Mouse (Mus musculus): ENCODE results near the gene N4bp2l1.

Gene N4bp2l1

DNA sequence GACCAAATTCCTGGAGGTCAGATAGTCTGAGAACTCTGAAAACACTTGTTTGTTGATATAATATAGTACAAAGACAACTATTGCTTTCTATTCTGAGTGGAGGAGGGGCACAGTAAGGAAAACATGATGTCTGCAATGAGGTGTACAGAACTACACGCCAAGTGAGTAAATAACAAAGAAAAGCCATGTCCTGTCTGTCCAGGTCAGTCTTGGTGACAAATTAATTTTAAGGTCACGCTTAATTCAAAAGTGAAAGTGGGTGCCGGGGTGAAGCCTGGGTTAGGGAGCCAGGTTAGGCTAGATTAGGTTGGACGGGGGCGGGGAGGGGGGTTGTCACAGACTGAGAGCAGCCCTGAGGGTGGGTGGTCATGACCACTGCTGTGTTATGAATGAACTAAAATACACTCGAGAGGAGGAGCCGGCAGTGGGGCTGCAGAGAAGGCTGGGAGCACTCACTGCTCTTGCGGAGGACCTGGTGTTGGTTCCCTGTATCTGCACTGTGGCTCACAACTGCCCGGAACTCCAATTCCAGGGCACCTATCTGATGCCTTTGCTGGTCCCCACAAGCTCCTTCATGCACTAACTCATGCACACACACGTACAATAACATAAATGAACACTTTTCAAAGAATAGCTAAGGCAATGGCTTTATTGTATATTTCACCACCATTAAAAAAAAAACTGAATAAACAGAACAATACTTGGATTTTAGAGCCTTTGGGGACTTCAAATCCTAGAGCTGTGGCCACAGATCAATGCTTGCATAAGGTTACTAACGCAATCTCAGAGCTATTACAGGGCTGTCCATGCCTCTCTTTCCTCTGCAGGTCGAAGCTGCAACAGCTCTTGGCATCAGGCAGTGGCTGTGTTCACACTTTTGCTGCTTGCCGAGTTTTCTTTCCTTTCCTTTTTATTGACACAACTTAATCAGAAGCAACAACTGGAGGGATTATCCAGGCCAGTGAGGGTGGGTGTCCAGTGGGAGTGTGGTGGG lies 2.6 kb upstream of the N4bp2l1 start:
- in situ Hi-C loops (cut with MboI): no loop called here

DNA sequence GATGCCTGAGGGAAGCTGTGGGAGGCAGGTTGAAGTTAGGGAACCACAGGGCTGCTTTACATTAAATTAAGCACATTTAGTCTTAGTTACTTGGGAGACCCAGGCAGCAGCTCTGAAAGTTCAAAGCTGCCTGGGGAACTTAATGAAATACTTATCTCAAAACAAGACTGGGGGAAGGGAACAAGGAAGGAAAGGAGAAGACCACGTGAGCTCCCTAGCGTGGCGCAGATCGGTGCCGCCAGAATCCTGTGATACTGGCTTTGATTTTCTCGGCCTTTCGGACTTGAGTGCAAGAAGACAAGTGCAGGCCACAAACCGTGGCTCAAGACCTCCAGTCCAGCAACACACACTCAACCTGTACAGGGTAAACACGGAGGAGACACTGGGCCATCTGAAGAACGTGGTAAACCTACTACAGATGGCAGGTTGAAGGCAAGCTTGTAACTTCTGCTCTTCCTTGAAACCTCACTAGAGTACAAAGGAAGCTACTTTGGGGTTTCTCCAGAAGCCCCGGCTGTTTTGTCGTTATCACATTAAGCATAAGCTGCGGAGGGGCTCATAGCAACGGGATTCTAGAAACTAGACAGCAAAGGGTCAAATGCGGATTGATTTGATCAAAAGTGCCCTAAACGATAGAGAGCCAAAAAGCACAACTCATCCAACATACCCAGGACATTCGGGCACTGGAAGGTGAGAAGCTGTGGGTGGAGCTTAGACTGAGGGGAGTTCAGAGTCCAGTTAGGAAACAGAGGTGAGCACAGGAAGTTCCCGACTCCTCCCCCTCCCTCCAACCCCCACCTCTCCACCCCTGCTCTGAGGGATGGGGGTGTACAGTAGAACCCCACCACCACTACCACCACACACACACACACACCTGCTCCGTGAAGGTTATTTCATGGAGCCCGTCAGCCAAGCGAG lies 1.5 kb upstream of the N4bp2l1 start:
- in situ Hi-C loops (cut with MboI): no loop called here

DNA sequence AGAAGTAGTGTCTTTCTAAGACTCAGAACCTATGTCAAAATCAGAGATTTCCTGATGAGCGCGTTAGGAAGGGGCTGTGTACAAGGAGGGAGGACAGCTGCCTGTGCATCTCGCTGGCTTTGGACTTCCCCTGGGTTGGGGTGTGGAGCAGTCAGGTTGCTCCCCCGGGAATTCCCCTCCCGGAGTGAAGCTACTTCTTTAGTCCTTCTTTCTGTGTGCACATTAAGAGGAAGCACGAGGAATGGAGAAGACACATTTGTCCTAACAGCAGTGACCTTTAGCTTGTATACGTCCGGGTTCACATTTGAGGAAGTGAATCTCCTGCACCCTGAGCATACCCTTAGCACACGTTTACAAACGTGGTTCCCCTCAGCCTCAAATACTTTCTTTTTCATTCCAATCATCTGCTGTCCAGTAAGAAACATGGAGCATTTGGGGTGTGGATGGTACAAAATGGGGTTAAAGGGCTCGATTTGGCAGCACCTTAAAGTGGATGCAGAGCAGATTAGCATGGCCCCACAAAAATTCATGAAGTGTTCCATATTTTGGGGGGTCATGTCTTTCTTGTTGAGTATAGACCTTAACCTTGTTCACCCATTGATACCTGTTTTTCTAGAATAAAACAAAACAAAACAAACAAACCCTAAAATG lies 1.5 kb downstream of the N4bp2l1 start:
- in situ Hi-C loops (cut with MboI): no loop called here

DNA sequence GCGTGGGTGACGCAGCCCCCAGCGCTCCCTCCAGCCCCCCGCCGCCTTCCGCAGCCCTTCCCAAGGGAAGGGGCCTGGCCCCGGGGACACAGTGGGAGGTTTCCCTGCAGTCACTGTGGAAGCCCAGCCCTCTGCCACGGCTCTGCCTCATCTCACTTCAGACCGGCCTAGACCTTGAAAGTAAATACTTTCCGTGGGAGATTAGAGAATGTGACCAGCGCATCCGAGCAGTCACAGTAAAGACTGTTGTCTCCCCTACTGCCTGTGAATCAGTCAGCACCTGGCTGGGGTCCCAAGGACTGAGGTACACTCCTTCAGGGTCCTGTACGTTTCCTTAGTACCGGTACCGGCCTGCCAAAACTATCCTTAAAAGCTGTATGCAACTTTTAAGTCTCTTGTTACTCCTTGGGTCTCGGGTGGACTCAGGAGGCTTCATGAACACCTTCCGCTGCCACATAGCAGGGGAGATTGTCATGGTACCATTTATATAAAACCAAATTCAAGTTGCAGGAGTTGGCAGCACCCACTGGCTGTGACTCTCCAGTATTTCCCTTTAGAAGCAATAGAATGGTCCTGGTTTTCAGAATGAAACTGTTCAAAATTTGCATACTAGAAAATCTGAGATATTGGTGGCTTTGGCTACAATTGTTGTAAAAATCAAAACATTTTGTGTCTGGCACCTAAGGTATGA lies 2.2 kb downstream of the N4bp2l1 start:
- in situ Hi-C loops (cut with MboI): no loop called here

DNA sequence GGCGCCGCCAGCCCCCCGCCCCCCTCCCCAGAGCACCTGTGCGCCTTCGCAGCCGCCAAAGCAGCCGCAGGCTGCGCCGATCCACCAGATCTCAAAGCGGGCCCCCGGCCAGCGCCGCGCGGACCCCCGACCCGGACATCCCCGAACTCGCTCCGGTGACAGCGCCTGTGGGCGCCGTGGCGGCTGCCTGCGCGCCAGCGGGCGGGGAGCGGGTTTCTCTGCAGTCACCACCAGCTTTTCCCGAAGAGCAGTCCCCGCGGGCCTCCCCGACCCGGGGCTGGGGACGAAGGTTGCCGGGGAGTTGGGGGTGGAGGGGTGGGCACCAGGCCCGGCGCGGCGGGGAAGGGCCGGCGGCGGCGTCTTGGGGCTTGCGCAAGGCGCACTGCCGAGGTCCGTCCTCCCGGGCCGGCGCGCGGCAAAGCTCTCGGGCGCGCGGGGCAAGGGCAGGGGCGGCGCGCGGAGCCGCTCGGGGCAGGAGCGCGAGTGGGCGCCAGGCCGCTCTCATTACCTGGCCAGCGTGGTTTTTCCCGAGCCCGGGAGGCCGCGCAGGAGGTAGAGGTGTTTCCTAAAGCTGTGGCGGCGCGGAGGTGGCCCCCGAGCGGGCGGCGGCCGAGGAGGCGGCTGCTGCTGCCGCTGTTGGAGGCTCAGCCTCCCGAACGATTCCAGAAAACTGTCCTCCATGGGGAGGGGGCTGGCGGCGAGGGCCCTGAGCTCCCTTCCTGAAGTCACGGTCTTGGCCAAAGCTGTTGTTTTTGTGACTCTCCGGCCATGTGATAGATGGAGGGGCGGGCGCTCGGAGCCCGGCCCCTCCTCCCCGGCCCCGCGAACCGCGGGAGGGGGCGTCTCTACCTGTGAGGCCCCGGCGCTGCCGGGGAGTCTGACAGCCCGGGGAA lies 3.0 kb downstream of the N4bp2l1 start:
- in situ Hi-C loops (cut with MboI): no loop called here

DNA sequence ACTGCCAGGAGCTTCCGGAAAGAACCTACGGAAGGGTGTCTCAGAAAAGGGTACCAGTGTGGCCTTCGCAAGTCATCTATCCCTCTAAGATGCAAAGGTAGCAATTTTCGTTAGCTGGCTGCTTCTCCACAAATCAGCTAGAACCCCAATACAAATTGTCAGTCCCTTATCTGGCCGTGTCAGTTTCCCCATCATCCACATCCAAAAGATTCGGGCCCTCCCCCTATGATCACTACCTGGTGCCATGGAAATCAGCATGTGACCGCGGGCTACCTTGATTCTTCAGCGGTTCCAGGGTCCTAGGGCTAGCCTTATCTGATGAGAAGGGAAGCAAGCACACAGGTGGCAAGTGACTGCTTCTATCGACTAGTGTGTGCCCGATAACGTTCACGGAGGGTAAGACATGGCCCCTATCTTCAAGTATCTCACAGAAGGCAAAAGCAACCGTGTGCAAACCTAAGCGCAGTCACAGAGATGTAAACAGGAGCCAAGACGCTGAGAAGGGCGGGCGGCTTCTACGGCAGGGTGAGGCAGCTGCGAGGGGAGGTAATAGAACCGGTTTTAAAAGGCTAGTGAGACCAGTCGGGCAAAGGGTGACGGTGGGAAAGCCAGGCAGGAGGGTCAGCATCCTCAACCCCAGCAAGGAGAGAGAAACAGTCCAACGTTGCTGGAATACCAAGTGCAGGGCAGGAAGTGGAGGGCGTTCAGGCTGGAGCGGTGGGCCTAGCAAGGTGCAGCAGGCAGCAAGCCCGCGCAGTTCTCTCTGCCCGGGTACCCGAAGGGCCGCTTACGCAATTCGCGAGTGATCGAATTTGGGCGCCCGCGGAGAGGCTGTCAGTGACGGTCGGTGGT lies 3.9 kb downstream of the N4bp2l1 start:
- in situ Hi-C loops (cut with MboI): no loop called here

DNA sequence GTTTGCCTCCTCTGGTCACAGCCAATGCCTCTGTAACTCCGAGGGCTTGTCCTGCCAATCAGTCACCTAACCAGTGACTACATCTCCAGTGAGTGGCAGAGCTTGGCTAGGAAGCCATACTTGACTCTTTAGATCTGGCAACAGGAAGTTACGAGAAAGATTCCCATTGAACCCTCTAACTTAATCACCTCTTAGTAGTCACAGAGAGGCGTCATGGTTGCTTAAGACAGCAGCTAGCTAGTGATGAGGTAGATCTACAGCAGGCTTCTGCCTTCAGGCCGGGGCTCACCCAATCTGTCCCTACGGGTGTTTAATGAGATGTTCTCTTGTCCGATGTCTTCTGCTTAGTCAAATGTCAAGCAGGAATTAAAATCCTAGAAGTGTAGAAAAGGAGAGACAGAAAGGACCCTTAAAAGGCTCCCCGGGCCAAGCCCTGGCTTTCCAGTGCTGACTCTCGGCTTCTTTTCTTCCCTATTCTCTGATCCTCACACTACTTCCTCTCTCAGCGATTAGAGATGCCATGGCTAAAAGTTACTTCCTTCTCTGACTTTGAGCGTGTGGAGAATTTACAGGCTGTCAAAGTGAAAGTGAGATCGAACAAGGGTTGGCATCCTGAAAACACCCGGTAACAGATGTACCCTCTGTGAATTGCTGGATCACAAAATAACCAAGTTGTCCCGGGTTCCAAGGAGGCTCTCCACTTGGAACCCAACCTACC lies 4.6 kb downstream of the N4bp2l1 start:
- in situ Hi-C loops (cut with MboI): no loop called here

DNA sequence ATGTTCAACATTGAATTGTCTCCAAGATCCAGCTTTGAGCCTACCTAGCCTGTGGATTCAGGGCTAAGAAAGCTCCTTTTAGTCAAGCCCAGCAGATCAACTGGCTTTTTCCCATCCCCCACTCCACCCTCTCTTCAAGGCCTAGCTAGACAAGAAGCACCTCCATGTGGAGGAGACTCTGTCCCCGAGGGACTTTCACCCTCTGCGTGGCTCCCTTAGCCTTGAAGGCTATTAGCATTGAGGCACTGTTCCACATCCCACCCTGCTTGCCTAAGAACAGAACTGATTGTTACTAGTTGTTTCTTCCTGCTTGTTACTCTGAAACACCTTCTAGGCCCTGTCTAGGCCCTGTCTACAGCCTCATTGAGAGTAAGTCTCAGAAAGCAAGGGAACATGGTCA lies 7.0 kb downstream of the N4bp2l1 start:
- in situ Hi-C loops (cut with MboI): no loop called here

DNA sequence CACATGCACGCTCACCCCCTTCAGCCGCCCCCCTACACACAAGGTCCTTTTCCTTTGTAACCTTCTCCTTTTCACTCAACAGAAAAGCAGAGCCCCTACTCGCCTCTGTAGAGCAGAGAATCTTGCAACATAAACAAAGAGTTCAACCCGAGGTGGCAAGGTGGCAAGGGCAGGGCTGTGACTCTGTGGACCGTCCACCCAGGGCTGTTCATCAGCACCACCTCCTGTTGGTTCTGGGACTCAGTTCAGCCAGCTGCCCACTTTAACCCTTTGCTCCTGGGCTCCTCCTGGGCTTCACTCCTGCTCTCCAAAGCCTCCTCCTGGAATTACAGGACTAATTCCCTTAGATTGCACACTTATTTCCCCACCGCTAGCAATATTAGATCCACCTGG lies 12.7 kb downstream of the N4bp2l1 start:
- in situ Hi-C loops (cut with MboI): no loop called here

DNA sequence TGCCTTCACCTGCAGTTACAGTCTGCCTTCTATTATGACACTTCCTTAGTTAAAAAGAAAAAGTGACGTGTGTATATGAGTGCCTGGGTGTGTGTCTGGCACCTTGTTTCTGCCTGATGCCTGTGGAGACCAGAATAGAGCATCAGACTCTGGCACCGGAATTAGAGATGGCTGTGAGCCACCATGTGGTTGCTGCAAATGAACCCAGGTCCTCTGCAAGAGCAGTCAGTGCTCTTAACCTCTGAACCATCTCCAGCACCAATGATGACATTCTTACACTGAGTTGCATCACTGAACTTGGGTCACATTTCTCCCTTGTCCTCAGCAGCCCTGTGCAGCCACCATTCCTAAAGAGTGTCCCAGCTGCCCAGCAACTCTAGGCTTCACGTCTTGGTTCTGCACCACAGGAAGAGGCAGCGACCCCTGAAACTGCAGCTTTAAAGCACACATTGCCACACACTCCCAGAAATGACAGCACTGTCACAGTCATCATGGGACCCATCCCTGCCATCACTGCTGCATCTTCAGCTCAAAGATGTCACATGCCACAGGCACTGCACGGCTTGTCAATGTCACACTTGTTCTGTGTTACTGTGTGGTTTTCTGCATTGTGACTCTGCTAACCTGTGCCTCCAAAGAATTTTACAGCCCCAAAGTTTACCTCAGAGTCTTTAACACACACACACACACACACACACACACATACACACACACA lies 13.2 kb downstream of the N4bp2l1 start:
- in situ Hi-C loops (cut with MboI): no loop called here

DNA sequence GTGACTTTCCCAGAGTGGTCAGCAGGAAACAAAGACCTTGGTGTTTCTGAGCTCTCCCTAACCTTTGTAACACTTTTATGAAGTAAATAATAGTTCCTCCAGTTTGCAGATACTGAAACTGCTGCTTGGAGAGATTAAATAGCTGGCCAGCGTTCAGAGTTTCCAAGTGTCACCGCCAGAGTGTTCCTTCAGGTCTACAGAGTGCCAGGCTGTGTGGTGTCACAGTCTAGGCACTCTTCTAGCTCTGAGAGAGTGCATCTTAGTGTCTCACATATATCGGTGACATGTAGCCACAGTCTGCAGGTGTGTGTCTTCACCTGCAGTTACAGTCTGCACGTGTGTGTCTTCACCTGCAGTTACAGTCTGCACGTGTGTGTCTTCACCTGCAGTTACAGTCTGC lies 13.8 kb downstream of the N4bp2l1 start:
- in situ Hi-C loops (cut with MboI): no loop called here

DNA sequence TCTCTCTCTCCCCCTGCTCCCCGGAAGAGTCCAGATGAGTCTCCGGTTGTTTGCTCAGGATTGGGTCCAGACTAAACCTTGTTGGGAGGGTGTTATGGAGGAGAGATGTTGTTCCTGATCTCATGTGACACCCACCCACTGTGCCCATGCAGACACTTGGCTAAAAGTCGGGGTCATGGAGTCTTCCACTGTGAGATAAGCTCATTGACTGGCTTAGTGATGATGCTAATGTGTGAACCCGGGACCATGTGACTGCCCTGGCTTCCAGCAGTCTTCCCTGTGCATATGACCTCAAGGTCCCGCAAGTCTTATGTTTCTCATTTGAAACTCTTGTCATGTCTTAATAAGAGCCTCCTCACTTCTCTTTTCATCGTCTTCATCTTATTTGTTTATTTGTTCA lies 15.8 kb downstream of the N4bp2l1 start:
- in situ Hi-C loops (cut with MboI): no loop called here

DNA sequence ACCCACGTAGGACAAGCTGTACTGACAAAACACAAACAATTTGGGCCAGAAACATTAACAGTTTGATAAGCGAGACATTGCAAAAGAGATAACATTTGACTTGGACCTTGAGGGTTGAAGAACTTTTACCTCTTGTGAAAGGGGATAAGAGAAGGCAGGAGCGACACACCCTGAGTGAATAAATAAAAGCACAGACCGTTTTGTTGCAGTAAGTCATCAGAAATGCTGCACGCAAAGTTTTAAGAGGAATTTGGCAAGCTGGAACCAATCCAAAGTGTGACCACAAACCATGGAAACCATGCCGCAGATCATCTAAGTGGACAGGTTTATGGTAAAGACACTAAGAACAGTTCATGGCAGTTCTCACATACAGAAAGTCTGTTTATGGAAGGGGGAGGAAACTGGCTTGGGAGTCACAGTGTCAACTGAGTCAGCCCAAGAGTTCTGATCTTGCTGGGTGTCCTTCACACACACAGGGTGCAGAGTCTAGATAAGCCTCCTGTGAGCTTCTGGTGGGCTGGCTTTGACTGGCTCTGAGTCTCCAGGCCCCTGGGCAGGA lies 18.3 kb downstream of the N4bp2l1 start:
- in situ Hi-C loops (cut with MboI): no loop called here

DNA sequence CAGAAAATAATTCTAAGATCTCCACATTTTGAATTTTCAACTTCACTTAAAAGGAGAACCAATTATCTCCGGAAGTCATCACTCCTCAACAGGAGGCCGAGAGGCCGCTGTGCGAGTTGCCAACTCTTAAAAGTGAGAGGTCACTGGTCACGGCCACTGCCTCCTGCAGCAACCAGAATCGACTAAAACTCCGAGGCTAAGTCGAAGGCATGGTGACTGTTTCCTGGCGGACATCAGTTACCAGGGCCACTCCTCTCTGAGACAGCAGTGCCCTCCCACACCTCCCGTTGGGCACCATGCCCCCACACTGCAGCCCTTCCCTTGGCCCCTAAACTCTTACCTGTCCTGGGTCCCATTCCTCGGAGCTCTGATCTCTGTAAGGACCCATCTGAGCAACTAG lies 20.2 kb downstream of the N4bp2l1 start:
- in situ Hi-C loops (cut with MboI): no loop called here

DNA sequence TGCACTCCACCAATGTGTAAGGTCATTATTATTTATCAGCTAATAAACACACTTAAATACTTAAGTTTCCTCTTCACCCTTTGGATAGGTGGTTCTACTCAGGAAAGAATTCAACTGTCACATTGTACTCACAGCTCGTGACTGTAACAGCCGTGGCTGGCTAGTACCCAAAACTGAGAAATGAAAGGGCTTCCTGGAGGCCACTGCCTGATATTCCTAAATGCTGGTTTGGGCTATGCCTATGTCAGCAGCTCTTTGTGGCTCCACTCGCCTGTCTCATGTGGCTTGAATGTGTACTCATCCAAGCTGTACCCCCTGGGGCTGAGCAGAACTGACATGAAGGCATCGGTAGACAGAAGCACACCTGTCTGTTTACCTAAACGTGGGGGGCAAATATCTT lies 22.1 kb downstream of the N4bp2l1 start:
- in situ Hi-C loops (cut with MboI): no loop called here

DNA sequence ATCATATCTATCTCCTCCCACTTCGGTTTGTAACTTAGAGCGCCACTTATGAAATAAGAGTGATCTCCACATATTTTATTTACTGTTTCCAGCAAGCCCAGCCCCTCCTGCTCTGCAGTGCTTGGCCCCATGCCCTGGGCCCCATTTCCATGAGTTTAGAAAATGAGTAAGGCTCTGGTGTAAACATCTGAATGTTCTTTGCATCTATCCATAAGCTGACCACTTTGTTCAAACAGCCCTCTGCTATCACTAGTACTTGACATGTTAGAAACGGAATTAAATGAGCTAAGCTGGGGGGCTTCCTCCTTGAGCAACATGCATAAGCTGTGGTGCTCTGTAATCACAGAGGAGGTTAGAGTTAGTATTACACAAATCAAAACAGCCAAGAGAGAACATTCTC lies 22.6 kb downstream of the N4bp2l1 start:
- in situ Hi-C loops (cut with MboI): no loop called here

DNA sequence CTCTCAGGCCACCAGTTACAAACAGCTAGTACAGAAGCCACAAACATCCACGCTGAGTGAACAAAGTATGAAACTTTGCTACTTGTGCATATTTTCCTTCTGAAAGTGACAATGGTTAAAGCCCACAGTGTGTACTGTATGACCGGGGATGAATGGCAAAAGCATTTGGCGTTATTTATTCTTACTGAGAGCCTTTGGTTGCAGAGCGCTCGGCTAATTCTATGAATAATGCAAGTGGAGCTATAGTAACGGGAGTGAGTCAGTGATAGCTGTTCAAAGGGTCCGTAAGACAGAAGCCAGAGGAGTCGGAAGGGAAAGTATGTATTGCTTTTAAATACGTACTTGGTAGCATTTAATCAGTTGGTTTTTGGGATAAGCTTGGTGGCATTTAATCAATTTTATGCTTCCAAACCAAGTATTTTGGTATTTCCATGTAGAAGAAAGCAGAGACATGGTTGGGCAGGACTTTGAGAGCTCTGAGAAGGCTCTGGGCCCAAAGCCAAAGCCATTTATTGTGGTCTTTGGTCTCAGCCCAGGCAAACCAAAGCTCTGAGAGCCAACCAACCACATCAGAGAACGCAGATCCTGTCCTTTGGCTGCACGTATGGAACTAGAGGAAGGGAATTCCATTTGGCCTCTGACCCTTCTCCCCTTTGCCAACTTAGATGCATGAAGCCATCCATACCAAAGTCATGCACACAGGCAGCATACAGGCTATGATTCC lies 26.3 kb downstream of the N4bp2l1 start:
- in situ Hi-C loops (cut with MboI): no loop called here

Measured in mature B cell (primary cell).